Mouse (Mus musculus) E14TG2a.4 (cell line): ENCODE measurements at regions not wholly inside any gene's neighbourhood (a gene's known extent, or its start where the extent isn't known, plus 50 kb on each side); places are given as distances from the start of the nearest gene placed in this dataset.

Experiments used
- H3K27me3 ChIP-seq: 2 replicates; pipeline ENCODE4 v1.6.1; 2014; ENCODE audit warnings: low read length, control low read depth; ENCODE audit not compliant: insufficient read depth
- H3K36me3 ChIP-seq: 2 replicates; pipeline ENCODE4 v1.6.1; 2014; ENCODE audit warnings: low read length, control low read depth; ENCODE audit not compliant: insufficient read depth
- H3K4me1 ChIP-seq: replicated peaks from 2 replicates; pipeline ENCODE4 v1.6.1; 2014; ENCODE audit warnings: low read depth, low read length, control low read depth
- H3K4me3 ChIP-seq: replicated peaks from 2 replicates; pipeline ENCODE4 v1.5.1; 2014; ENCODE audit warnings: mild to moderate bottlenecking, low read length
- H3K9me3 ChIP-seq: 2 replicates; pipeline ENCODE4 v1.6.1; 2014; ENCODE audit warnings: low read length, control low read depth
- CTCF ChIP-seq: conservative IDR thresholded peaks from 2 replicates; pipeline ENCODE4 v1.5.1; 2014; ENCODE audit warnings: low read length
- NANOG ChIP-seq: IDR thresholded peaks from 2 replicates; pipeline ENCODE4 v1.6.1; 2014; ENCODE audit warnings: borderline replicate concordance, low read length, mixed read lengths
- POU5F1 ChIP-seq: IDR thresholded peaks from 2 replicates; pipeline ENCODE4 v1.6.1; 2014; ENCODE audit warnings: low read length, borderline replicate concordance

DNA sequence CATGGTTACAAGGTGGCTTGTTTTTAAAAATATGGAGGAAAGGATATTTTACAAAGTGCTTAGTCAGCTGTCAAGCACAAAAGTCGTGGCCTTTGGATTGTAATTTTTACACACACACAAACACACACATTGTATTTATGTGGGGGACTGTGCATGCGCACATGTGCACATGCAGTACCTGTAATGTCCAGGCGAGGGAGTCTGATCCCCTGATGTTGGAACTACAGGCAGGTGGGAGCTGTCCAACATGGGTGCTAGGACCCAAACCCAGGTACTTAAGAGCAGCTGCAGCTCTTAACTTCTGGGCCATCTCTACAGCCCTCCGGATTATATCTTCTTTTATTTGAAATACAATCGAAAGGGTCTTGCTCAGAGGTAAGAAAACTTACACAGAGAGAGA lies 524.7 kb upstream of the 3110018I06Rik start:
- TF ChIP-seq NANOG (no peak), CTCF (peak; percentile 98)
- H3K27me3 ChIP-seq = no peaks in the 10 kb centered on the region
- H3K4me3 ChIP-seq = no peak overlapping the region

DNA sequence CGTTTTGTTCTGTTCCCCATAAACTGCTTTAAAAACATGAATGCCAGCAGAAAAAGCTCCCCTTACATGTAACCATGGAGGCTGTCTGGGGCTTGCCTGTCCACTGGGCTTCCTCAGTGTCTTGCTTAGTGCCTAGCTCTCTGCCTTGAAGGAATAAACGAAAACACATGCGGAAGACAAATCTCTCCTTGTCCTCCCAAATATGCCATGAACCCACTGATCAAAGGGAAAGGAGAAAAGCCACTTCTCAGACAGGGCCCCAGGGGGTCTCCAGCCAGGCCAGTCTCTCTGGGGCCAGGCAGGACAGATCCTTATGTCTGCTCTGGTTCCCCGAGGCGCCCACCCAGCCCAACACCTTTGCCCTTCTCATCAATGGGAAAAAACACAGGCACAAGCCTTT lies 518.6 kb upstream of the 3110018I06Rik start:
- TF ChIP-seq POU5F1 = no peak
- no peak for TF ChIP-seq NANOG
- no peak for TF ChIP-seq CTCF
- H3K27me3 ChIP-seq = no peaks in the 10 kb centered on the region
- H3K36me3 ChIP-seq = no peaks in the 10 kb centered on the region
- H3K4me3 ChIP-seq = no peak overlapping the region
- H3K4me1 ChIP-seq = no peaks in the 10 kb centered on the region
- H3K9me3 ChIP-seq = peaks cover 5% of the 10 kb centered on the region

More for the DNA sequence above, 524.7 kb upstream of the 3110018I06Rik start:
- Histone ChIP-seq H3K9me3 (no peaks in the 10 kb centered on the region), H3K36me3 (no peaks in the 10 kb centered on the region), H3K4me1 (no peaks in the 10 kb centered on the region)

GRCm38 (mm10) chr12:106992421-106992820 lies 496.0 kb upstream of the 3110018I06Rik start:
- H3K36me3 ChIP-seq = no peaks in the 10 kb centered on the region
- TF ChIP-seq POU5F1 (no peak), CTCF (no peak)
- no peak overlapping the region for H3K4me3 ChIP-seq
- H3K27me3 ChIP-seq = peaks cover 2% of the 10 kb centered on the region; the same call in 1 of the 2 replicates
- no peaks in the 10 kb centered on the region for H3K4me1 ChIP-seq
- peaks cover 2% of the 10 kb centered on the region; the same call in 1 of the 2 replicates for H3K9me3 ChIP-seq

- TF ChIP-seq CTCF (no peak), NANOG (no peak), POU5F1 (no peak)
- Histone ChIP-seq H3K9me3 (peaks cover 2% of the 10 kb centered on the region; the same call in 1 of the 2 replicates), H3K4me3 (no peak overlapping the region), H3K4me1 (no peaks in the 10 kb centered on the region), H3K36me3 (no peaks in the 10 kb centered on the region), H3K27me3 (peaks cover 2% of the 10 kb centered on the region; the same call in 1 of the 2 replicates)
These were observed 495.4 kb upstream of the 3110018I06Rik start for GRCm38 (mm10) chr12:106993011-106993410.

DNA sequence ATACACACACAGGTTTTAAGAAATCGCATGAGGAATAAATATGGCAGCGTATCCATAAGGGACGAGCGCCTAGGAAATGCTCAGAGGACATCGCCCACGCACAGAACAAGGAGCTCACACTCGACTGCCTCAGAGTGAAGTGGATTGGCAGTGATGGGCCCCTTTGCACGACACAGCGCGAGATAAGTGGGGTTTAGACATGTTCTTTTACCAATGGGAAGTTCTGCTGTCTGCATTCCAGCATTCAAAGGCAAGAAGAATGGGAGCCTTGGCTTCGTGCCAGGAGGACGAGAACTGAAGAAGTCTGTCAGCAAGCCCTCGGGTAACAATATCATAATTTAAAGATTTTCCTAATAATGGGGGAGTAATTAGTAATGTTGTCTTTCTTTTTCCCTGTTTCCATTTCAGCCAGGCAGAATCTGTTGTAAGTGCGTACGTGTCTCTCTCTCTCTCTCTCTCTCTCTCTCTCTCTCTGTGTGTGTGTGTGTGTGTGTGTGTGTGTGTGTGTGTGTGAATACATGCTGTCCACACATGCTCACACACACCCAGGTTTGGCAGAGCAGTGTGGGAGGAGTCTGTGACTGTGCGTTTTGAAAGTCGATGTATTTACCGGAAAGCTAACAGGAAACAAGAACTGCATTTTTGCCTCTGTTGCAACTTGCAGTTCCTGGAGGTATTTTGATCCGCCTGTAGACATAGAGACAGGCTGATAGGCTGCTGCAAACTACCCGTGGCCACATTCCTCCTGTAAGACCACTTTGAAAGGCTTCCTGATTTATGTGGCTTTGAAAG lies 477.2 kb upstream of the 3110018I06Rik start:
- peaks cover 2% of the 10 kb centered on the region; the same call in 1 of the 2 replicates for H3K27me3 ChIP-seq
- H3K36me3 ChIP-seq = no peaks in the 10 kb centered on the region
- TF ChIP-seq NANOG (no peak), POU5F1 (no peak), CTCF (no peak)
- no peaks in the 10 kb centered on the region for H3K4me1 ChIP-seq
- H3K4me3 ChIP-seq = no peak overlapping the region
- H3K9me3 ChIP-seq = no peaks in the 10 kb centered on the region

DNA sequence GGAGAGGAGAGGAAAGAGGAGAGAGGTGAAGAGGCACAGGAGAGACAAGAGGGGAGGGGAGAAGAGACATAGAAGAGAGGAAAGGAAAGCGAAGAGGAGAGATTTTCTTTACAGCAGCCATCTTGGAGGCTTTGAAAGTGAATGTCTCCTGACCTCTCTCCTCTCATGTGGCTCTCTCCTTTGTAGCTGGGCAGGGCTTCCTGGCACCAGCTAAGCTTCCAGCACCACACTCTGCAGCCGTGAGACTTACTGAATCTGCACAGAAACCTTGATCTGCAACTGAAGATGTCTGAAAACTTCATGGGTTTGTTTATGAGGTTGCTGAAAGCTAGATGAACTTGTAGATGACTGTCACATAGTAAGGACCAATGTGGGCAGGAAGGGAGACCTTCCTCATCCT lies 471.6 kb upstream of the 3110018I06Rik start:
- H3K4me1 ChIP-seq = no peaks in the 10 kb centered on the region
- TF ChIP-seq NANOG = no peak
- no peak for TF ChIP-seq POU5F1
- TF ChIP-seq CTCF = no peak
- H3K27me3 ChIP-seq = peaks cover 4% of the 10 kb centered on the region; the same call in 1 of the 2 replicates
- H3K36me3 ChIP-seq = no peaks in the 10 kb centered on the region
- no peak overlapping the region for H3K4me3 ChIP-seq
- no peaks in the 10 kb centered on the region for H3K9me3 ChIP-seq

DNA sequence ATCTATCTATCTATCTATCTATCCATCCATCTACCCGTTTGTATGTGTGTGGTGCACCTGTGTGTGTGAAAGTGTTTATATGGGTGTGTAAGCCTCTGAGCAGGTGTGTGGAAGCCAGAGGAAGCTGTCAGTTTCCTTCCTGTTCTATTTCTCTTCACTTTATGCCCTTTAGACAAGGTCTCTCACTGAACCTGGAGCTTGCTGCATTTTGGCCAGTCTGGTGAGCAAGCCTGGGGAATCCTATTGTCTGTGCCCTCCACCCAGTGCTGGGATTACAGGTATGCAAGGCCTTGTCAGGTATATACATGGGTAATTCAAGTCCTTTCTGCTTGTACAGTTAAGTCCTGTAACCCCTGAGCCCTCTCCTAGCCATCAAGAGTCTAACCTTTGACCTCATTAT lies 466.6 kb upstream of the 3110018I06Rik start:
- Histone ChIP-seq H3K27me3 (peaks cover 11% of the 10 kb centered on the region), H3K36me3 (no peaks in the 10 kb centered on the region), H3K4me3 (no peak overlapping the region), H3K9me3 (no peaks in the 10 kb centered on the region), H3K4me1 (peaks cover 5% of the 10 kb centered on the region)
- TF ChIP-seq POU5F1 (no peak), NANOG (no peak), CTCF (no peak)

DNA sequence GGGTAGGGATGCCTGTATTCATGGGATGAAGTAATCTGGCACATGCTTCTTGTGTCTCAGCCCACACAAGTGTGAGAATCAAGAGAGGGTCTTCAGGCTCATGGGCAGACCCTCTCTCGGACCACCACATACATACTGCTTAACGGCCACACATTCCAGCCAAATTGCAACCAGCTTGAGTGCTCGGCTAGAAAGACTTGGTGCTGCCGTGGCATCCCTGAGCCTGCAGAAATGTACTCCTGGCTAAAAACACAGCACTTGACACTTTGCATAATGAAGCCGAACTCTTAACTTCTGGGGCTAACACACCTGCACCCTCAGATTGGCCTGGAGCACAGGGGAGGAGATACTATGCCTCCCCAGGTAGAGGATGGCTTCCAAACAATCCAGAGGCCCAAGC lies 461.6 kb upstream of the 3110018I06Rik start:
- H3K27me3 ChIP-seq = peaks cover 21% of the 10 kb centered on the region
- H3K9me3 ChIP-seq = peaks cover 12% of the 10 kb centered on the region; the same call in 1 of the 2 replicates
- no peak for TF ChIP-seq POU5F1
- TF ChIP-seq CTCF = no peak
- no peak for TF ChIP-seq NANOG
- H3K4me3 ChIP-seq = no peak overlapping the region
- peaks cover 46% of the 10 kb centered on the region for H3K4me1 ChIP-seq
- no peaks in the 10 kb centered on the region for H3K36me3 ChIP-seq
